Mouse (Mus musculus): Measurements from ENCODE around the gene D330020A13Rik. TPM values are rescaled to one million over a fixed set of nuclear protein-coding genes. Genes with fewer than 3 reads are reported as not detected.

D330020A13Rik gene
- polyA plus RNA-seq, 1 experiment from 2014 or later, result 0.49 TPM

GRCm38 (mm10) chr6:120309787-120310186 lies 15.6 kb downstream of the D330020A13Rik start:
- Histone ChIP-seq H3K4me2 (ENCODE audit: low read depth, low read length) (peak overlapping the region; percentile 39), H3K4me1 (ENCODE audit: control insufficient read depth, insufficient read depth, low read length) (peaks cover 11% of the 10 kb centered on the region; the same call in 1 of the 2 replicates), H3K9me3 (replicated peaks; ENCODE audit: control insufficient read depth, low read length) (no peaks in the 10 kb centered on the region), H3K4me3 (ENCODE audit: low read length) (no peak overlapping the region), H3K27me3 (ENCODE audit: control insufficient read depth, insufficient read depth, low read length) (no peaks in the 10 kb centered on the region), H3K9ac (ENCODE audit: low read length) (no peak overlapping the region), H3K36me3 (ENCODE audit: control insufficient read depth, insufficient read depth) (no peaks in the 10 kb centered on the region), H3K27ac (ENCODE audit: low read length) (no peak overlapping the region)
- WGBS, result 26% methylated on average over 3 of the region's 3 CpGs
- peak; percentile 37; the same call in 1 of the 2 replicates for ATAC-seq (replicated peaks; ENCODE audit: extremely low read depth, insufficient read depth, low FRiP score)

- Histone ChIP-seq H3K9me3 (replicated peaks; ENCODE audit: control insufficient read depth, low read length) (no peaks in the 10 kb centered on the region), H3K4me3 (ENCODE audit: low read length) (no peak overlapping the region), H3K4me1 (ENCODE audit: control insufficient read depth, insufficient read depth, low read length) (peaks cover 5% of the 10 kb centered on the region; the same call in 1 of the 2 replicates), H3K9ac (ENCODE audit: low read length) (no peak overlapping the region), H3K27me3 (ENCODE audit: control insufficient read depth, insufficient read depth, low read length) (no peaks in the 10 kb centered on the region), H3K4me2 (ENCODE audit: low read depth, low read length) (no peak overlapping the region), H3K36me3 (ENCODE audit: control insufficient read depth, insufficient read depth) (no peaks in the 10 kb centered on the region), H3K27ac (ENCODE audit: low read length) (no peak overlapping the region)
- no peak for ATAC-seq (replicated peaks; ENCODE audit: extremely low read depth, insufficient read depth, low FRiP score)
- WGBS, result 79% methylated on average over 5 of the region's 5 CpGs
Observed at GRCm38 (mm10) chr6:120312443-120312842, 18.3 kb downstream of the D330020A13Rik start.

- Histone ChIP-seq H3K4me1 (ENCODE audit: control insufficient read depth, insufficient read depth, low read length) (no peaks in the 10 kb centered on the region), H3K36me3 (ENCODE audit: control insufficient read depth, insufficient read depth) (no peaks in the 10 kb centered on the region), H3K4me2 (ENCODE audit: low read depth, low read length) (no peak overlapping the region), H3K9ac (ENCODE audit: low read length) (no peak overlapping the region), H3K27me3 (ENCODE audit: control insufficient read depth, insufficient read depth, low read length) (no peaks in the 10 kb centered on the region), H3K9me3 (replicated peaks; ENCODE audit: control insufficient read depth, low read length) (no peaks in the 10 kb centered on the region), H3K4me3 (ENCODE audit: low read length) (no peak overlapping the region), H3K27ac (ENCODE audit: low read length) (no peak overlapping the region)
- no peak for ATAC-seq (replicated peaks; ENCODE audit: extremely low read depth, insufficient read depth, low FRiP score)
- 79% methylated on average over 11 of the region's 11 CpGs for WGBS
Observed at GRCm38 (mm10) chr6:120318303-120318940, 24.3 kb downstream of the D330020A13Rik start.

- H3K27me3 ChIP-seq (ENCODE audit: control insufficient read depth, insufficient read depth, low read length), result no peaks in the 10 kb centered on the region
- H3K4me2 ChIP-seq (ENCODE audit: low read depth, low read length), result no peak overlapping the region
- no peaks in the 10 kb centered on the region for H3K9me3 ChIP-seq (replicated peaks; ENCODE audit: control insufficient read depth, low read length)
- WGBS, result 76% methylated on average over 9 of the region's 9 CpGs
- no peaks in the 10 kb centered on the region for H3K4me1 ChIP-seq (ENCODE audit: control insufficient read depth, insufficient read depth, low read length)
- no peak overlapping the region for H3K9ac ChIP-seq (ENCODE audit: low read length)
- no peak overlapping the region for H3K4me3 ChIP-seq (ENCODE audit: low read length)
- ATAC-seq (replicated peaks; ENCODE audit: extremely low read depth, insufficient read depth, low FRiP score), result no peak
- no peak overlapping the region for H3K27ac ChIP-seq (ENCODE audit: low read length)
- H3K36me3 ChIP-seq (ENCODE audit: control insufficient read depth, insufficient read depth), result no peaks in the 10 kb centered on the region
Observed at GRCm38 (mm10) chr6:120319129-120319528, 25.0 kb downstream of the D330020A13Rik start.

- peaks cover 8% of the 10 kb centered on the region for H3K36me3 ChIP-seq (ENCODE audit: control insufficient read depth, insufficient read depth)
- H3K4me2 ChIP-seq (ENCODE audit: low read depth, low read length), result no peak overlapping the region
- H3K27ac ChIP-seq (ENCODE audit: low read length), result no peak overlapping the region
- no peak for ATAC-seq (replicated peaks; ENCODE audit: extremely low read depth, insufficient read depth, low FRiP score)
- H3K4me3 ChIP-seq (ENCODE audit: low read length), result no peak overlapping the region
- H3K27me3 ChIP-seq (ENCODE audit: control insufficient read depth, insufficient read depth, low read length), result no peaks in the 10 kb centered on the region
- no peak overlapping the region for H3K9ac ChIP-seq (ENCODE audit: low read length)
- H3K4me1 ChIP-seq (ENCODE audit: control insufficient read depth, insufficient read depth, low read length), result no peaks in the 10 kb centered on the region
- no peaks in the 10 kb centered on the region for H3K9me3 ChIP-seq (replicated peaks; ENCODE audit: control insufficient read depth, low read length)
- 59% methylated on average over 2 of the region's 2 CpGs for WGBS
Observed at GRCm38 (mm10) chr6:120320369-120320768, 26.2 kb downstream of the D330020A13Rik start.

- H3K4me1 ChIP-seq (ENCODE audit: control insufficient read depth, insufficient read depth, low read length), result no peaks in the 10 kb centered on the region
- no peaks in the 10 kb centered on the region for H3K27me3 ChIP-seq (ENCODE audit: control insufficient read depth, insufficient read depth, low read length)
- WGBS, result 28% methylated on average over 6 of the region's 6 CpGs
- H3K9ac ChIP-seq (ENCODE audit: low read length), result no peak overlapping the region
- no peak for ATAC-seq (replicated peaks; ENCODE audit: extremely low read depth, insufficient read depth, low FRiP score)
- H3K27ac ChIP-seq (ENCODE audit: low read length), result no peak overlapping the region
- H3K4me3 ChIP-seq (ENCODE audit: low read length), result no peak overlapping the region
- no peak overlapping the region for H3K4me2 ChIP-seq (ENCODE audit: low read depth, low read length)
- peaks cover 18% of the 10 kb centered on the region for H3K36me3 ChIP-seq (ENCODE audit: control insufficient read depth, insufficient read depth)
- H3K9me3 ChIP-seq (replicated peaks; ENCODE audit: control insufficient read depth, low read length), result no peaks in the 10 kb centered on the region
Observed at GRCm38 (mm10) chr6:120324295-120324927, 30.2 kb downstream of the D330020A13Rik start.

GRCm38 (mm10) chr6:120332351-120332750 lies 38.2 kb downstream of the D330020A13Rik start:
- WGBS, result 75% methylated on average over 2 of the region's 2 CpGs
- ATAC-seq (replicated peaks; ENCODE audit: extremely low read depth, insufficient read depth, low FRiP score), result no peak
- Histone ChIP-seq H3K27ac (ENCODE audit: low read length) (no peak overlapping the region), H3K9me3 (replicated peaks; ENCODE audit: control insufficient read depth, low read length) (no peaks in the 10 kb centered on the region), H3K4me3 (ENCODE audit: low read length) (no peak overlapping the region), H3K4me2 (ENCODE audit: low read depth, low read length) (no peak overlapping the region), H3K4me1 (ENCODE audit: control insufficient read depth, insufficient read depth, low read length) (no peaks in the 10 kb centered on the region), H3K9ac (ENCODE audit: low read length) (no peak overlapping the region), H3K27me3 (ENCODE audit: control insufficient read depth, insufficient read depth, low read length) (no peaks in the 10 kb centered on the region), H3K36me3 (ENCODE audit: control insufficient read depth, insufficient read depth) (peaks cover 49% of the 10 kb centered on the region)

- Histone ChIP-seq H3K4me3 (ENCODE audit: low read length) (no peak overlapping the region), H3K9me3 (replicated peaks; ENCODE audit: control insufficient read depth, low read length) (no peaks in the 10 kb centered on the region), H3K9ac (ENCODE audit: low read length) (no peak overlapping the region), H3K36me3 (ENCODE audit: control insufficient read depth, insufficient read depth) (peaks cover 30% of the 10 kb centered on the region), H3K4me1 (ENCODE audit: control insufficient read depth, insufficient read depth, low read length) (no peaks in the 10 kb centered on the region), H3K4me2 (ENCODE audit: low read depth, low read length) (no peak overlapping the region), H3K27ac (ENCODE audit: low read length) (no peak overlapping the region), H3K27me3 (ENCODE audit: control insufficient read depth, insufficient read depth, low read length) (no peaks in the 10 kb centered on the region)
- WGBS, result 42% methylated on average over 1 of the region's 1 CpGs
- ATAC-seq (replicated peaks; ENCODE audit: extremely low read depth, insufficient read depth, low FRiP score), result no peak
Observed at GRCm38 (mm10) chr6:120343992-120344391, 49.8 kb downstream of the D330020A13Rik start.
